Mouse (Mus musculus): ENCODE measurements around the gene Aipl1.
"Not testable (repeated sequence)": the region's sequence is repeated elsewhere in the genome, so short reads cannot be mapped to it uniquely, and the experiment has no call there.

Gene Aipl1

GRCm38 (mm10) chr11:72016518-72017252 lies 20.6 kb downstream of the Aipl1 start:
- DNase-seq (ENCODE audit: low read depth) = no peak

- DNase-seq (ENCODE audit: low read depth) = no peak
Measured at GRCm38 (mm10) chr11:72014674-72015073, 22.6 kb downstream of the Aipl1 start.

- no peak for DNase-seq (ENCODE audit: low read depth)
Measured at GRCm38 (mm10) chr11:72011955-72012354, 25.4 kb downstream of the Aipl1 start.

GRCm38 (mm10) chr11:72010940-72011722 lies 26.2 kb downstream of the Aipl1 start:
- no peak for DNase-seq (ENCODE audit: low read depth)

- DNase-seq (ENCODE audit: low read depth) = peak; percentile 79
Measured at GRCm38 (mm10) chr11:72010367-72010766, 26.9 kb downstream of the Aipl1 start.

GRCm38 (mm10) chr11:72005547-72005946 lies 31.8 kb downstream of the Aipl1 start:
- no peak for DNase-seq (ENCODE audit: low read depth)

- DNase-seq (ENCODE audit: low read depth) = no peak
Measured at GRCm38 (mm10) chr11:72003171-72003570, 34.1 kb downstream of the Aipl1 start.

- peak; percentile 41 for DNase-seq (ENCODE audit: low read depth)
Measured at GRCm38 (mm10) chr11:72002138-72002853, 35.0 kb downstream of the Aipl1 start.

- DNase-seq (ENCODE audit: low read depth) = no peak
Measured at GRCm38 (mm10) chr11:72000194-72000593, 37.1 kb downstream of the Aipl1 start.

- no peak for DNase-seq (ENCODE audit: low read depth)
Measured at GRCm38 (mm10) chr11:71996805-71997204, 40.5 kb downstream of the Aipl1 start.

GRCm38 (mm10) chr11:71995968-71996511 lies 41.3 kb downstream of the Aipl1 start:
- peak; percentile 92 for DNase-seq (ENCODE audit: low read depth)

- no peak for DNase-seq (ENCODE audit: low read depth)
Measured at GRCm38 (mm10) chr11:71992438-71992837, 44.9 kb downstream of the Aipl1 start.

GRCm38 (mm10) chr11:71991541-71991940 lies 45.8 kb downstream of the Aipl1 start:
- DNase-seq (ENCODE audit: low read depth) = peak; percentile 82

GRCm38 (mm10) chr11:71989407-71989806 lies 47.9 kb downstream of the Aipl1 start:
- DNase-seq (ENCODE audit: low read depth) = not testable (repeated sequence)

- DNase-seq (ENCODE audit: low read depth) = no peak
Measured at GRCm38 (mm10) chr11:71987159-71988150, 49.9 kb downstream of the Aipl1 start.

- DNase-seq (ENCODE audit: low read depth) = no peak
Measured at GRCm38 (mm10) chr11:71985783-71986182, 51.5 kb downstream of the Aipl1 start.

- peak; percentile 26 for DNase-seq (ENCODE audit: low read depth)
Measured at GRCm38 (mm10) chr11:71985101-71985711, 52.1 kb downstream of the Aipl1 start.

GRCm38 (mm10) chr11:71984093-71984492 lies 53.2 kb downstream of the Aipl1 start:
- DNase-seq (ENCODE audit: low read depth) = no peak
